Mouse (Mus musculus) heart, embryonic 13.5 days (tissue): Measurements from ENCODE around the gene Fam174b. TPM values are rescaled to one million over a fixed set of nuclear protein-coding genes. Genes with fewer than 3 reads are reported as not detected.

Experiments
- ATAC-seq: fragments of 200-750 bp; cut with Nextera tagmentation; 2 replicates; pipeline ENCODE4 v1.8.0; 2017; ENCODE audit warnings: moderate TSS enrichment; ENCODE audit not compliant: insufficient number of reproducible peaks, low FRiP score, low TSS enrichment; ENCODE audit errors: extremely low read depth
- H3K27ac ChIP-seq: fragments of 300-500 bp; sonication (generic); replicated peaks from 2 replicates; pipeline ENCODE4 v1.5.1; 2015; ENCODE audit warnings: moderate library complexity, mild to moderate bottlenecking, inconsistent platforms
- H3K27me3 ChIP-seq: fragments of 300-500 bp; sonication (generic); replicated peaks from 2 replicates; pipeline ENCODE4 v1.6.1; 2015; ENCODE audit warnings: mild to moderate bottlenecking, inconsistent platforms
- H3K36me3 ChIP-seq: fragments of 300-500 bp; sonication (generic); 2 replicates; pipeline ENCODE4 v1.6.1; 2015; ENCODE audit warnings: mild to moderate bottlenecking, inconsistent platforms
- H3K4me1 ChIP-seq: fragments of 300-500 bp; sonication (generic); 2 replicates; pipeline ENCODE4 v1.6.1; 2015; ENCODE audit warnings: inconsistent platforms
- H3K4me2 ChIP-seq: fragments of 300-500 bp; sonication (generic); 2 replicates; pipeline ENCODE4 v1.6.1; 2015; ENCODE audit warnings: inconsistent platforms, mild to moderate bottlenecking, moderate library complexity
- H3K4me3 ChIP-seq: fragments of 300-500 bp; sonication (generic); 2 replicates; pipeline ENCODE4 v1.5.1; 2015; ENCODE audit warnings: moderate library complexity, mild to moderate bottlenecking, inconsistent platforms
- H3K9ac ChIP-seq: fragments of 300-500 bp; sonication (generic); 2 replicates; pipeline ENCODE4 v1.6.1; 2015; ENCODE audit warnings: inconsistent platforms, mild to moderate bottlenecking, moderate library complexity
- H3K9me3 ChIP-seq: fragments of 300-500 bp; sonication (generic); 2 replicates; pipeline ENCODE4 v1.6.1; 2016; ENCODE audit warnings: inconsistent platforms
- WGBS: fragments of 180-500 bp; shearing (Covaris S2); methylation state at CpG from one replicate; pipeline ENCODE4 v1.1.7; 2015; ENCODE audit warnings: mixed read lengths; 5-methylcytosine and 5-hydroxymethylcytosine counted together
- polyA plus RNA-seq: library from polyadenylated mRNA; unstranded; fragments of >200 nt; fragmentation: Nextera tagmentation; extraction: Ambion mirVana; gene quantifications from 2 replicates; pipeline ENCODE4 v1.2.1, GENCODE M21; 2015

Fam174b gene
- 49.8 and 50.1 TPM in 2 replicates for polyA plus RNA-seq

GRCm38 (mm10) chr7:73740111-73741035, at the start of gene Fam174b:
Gene Fam174b (plus strand): TSS chr7:73740302.
- Histone ChIP-seq H3K36me3 (no peaks in the 10 kb centered on the region), H3K4me3 (peak within 1 kb of the TSS; percentile 73), H3K4me1 (peaks cover 47% of the 10 kb centered on the region), H3K4me2 (peak within 1 kb of the TSS; percentile 99), H3K27me3 (peaks cover 52% of the 10 kb centered on the region), H3K9me3 (no peaks in the 10 kb centered on the region), H3K27ac (peak within 1 kb of the TSS; percentile 66; the same call in 1 of the 2 replicates), H3K9ac (peak within 1 kb of the TSS; percentile 88)
- ATAC-seq: peak; percentile 40; the same call in 1 of the 2 replicates
- WGBS: under 1% methylated on average over 94 of the region's 94 CpGs

DNA sequence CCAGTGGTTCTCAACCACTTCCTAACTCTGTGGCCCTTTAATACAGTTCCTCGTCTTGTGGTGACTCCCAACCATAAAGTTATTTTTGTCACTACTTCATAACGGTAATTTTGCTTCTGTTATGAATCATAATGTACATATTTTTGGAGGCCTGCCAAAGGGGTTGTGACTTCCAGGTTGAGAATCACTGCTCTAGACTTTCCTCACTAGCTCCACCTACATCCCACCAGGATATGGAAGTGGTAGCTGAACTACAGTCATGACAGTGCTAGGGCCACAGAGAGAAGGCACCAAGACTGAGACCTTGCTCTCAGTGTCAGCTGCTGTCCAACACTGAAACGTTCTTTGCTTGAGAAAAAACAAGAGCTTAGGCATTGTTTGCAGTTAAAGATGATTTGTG, 43.0 kb upstream of the Fam174b start:
- WGBS: 47% methylated on average over 3 of the region's 3 CpGs
- H3K36me3 ChIP-seq: no peaks in the 10 kb centered on the region
- no peak overlapping the region for H3K4me2 ChIP-seq
- H3K9ac ChIP-seq: no peak overlapping the region
- no peak for ATAC-seq
- no peak overlapping the region for H3K4me3 ChIP-seq
- H3K9me3 ChIP-seq: no peaks in the 10 kb centered on the region
- no peak overlapping the region for H3K27ac ChIP-seq
- no peaks in the 10 kb centered on the region for H3K27me3 ChIP-seq
- 0 out of 2 replicates have a peak, but pooled peaks cover 5% of the 10 kb centered on the region for H3K4me1 ChIP-seq

GRCm38 (mm10) chr7:73704305-73704704, 35.8 kb upstream of the Fam174b start:
- Histone ChIP-seq H3K4me2 (no peak overlapping the region), H3K4me3 (no peak overlapping the region), H3K4me1 (no peaks in the 10 kb centered on the region), H3K27me3 (0 out of 2 replicates have a peak, but pooled peaks cover 5% of the 10 kb centered on the region), H3K9me3 (no peaks in the 10 kb centered on the region), H3K36me3 (no peaks in the 10 kb centered on the region), H3K9ac (no peak overlapping the region), H3K27ac (no peak overlapping the region)
- no peak for ATAC-seq

DNA sequence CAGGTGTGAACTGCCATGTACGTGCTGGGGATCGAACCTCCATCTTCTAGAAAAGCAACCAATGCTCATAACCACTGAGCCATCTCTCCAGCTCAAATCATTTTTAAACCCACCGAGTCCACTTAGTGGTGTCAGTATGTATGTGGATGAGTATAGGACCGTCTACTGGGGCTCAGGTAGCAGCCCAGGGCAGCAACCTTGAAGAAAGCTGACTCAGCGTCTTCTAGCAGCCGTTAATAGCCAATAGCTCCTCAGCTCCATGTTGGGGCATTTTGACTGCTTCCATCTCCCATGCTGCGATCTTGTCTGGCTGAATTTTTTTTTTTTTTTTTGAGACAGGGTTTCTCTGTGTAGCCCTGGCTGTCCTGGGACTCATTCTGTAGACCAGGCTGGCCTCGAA, 26.6 kb upstream of the Fam174b start:
- Histone ChIP-seq H3K4me3 (no peak overlapping the region), H3K27me3 (peaks cover 25% of the 10 kb centered on the region), H3K9me3 (0 out of 2 replicates have a peak, but pooled peaks cover 6% of the 10 kb centered on the region), H3K9ac (no peak overlapping the region), H3K4me1 (peaks cover 17% of the 10 kb centered on the region), H3K27ac (no peak overlapping the region), H3K36me3 (no peaks in the 10 kb centered on the region), H3K4me2 (no peak overlapping the region)
- ATAC-seq: no peak
- WGBS: 85% methylated on average over 8 of the region's 8 CpGs

- Histone ChIP-seq H3K36me3 (no peaks in the 10 kb centered on the region), H3K9me3 (0 out of 2 replicates have a peak, but pooled peaks cover 6% of the 10 kb centered on the region), H3K9ac (no peak overlapping the region), H3K4me2 (peak overlapping the region; percentile 22; the same call in 1 of the 2 replicates), H3K4me3 (no peak overlapping the region), H3K27ac (no peak overlapping the region), H3K4me1 (peaks cover 32% of the 10 kb centered on the region), H3K27me3 (peaks cover 40% of the 10 kb centered on the region)
- 50% methylated on average over 15 of the region's 15 CpGs for WGBS
- ATAC-seq: no peak; the same call in 1 of the 2 replicates
Observed at GRCm38 (mm10) chr7:73715928-73716749, 24.0 kb upstream of the Fam174b start.

GRCm38 (mm10) chr7:73716841-73717240, 23.3 kb upstream of the Fam174b start:
- H3K4me2 ChIP-seq: no peak overlapping the region
- H3K9me3 ChIP-seq: 0 out of 2 replicates have a peak, but pooled peaks cover 6% of the 10 kb centered on the region
- WGBS: 78% methylated on average over 3 of the region's 3 CpGs
- no peak overlapping the region for H3K9ac ChIP-seq
- no peak overlapping the region for H3K27ac ChIP-seq
- no peaks in the 10 kb centered on the region for H3K36me3 ChIP-seq
- no peak for ATAC-seq
- peaks cover 46% of the 10 kb centered on the region for H3K27me3 ChIP-seq
- no peak overlapping the region for H3K4me3 ChIP-seq
- peaks cover 32% of the 10 kb centered on the region for H3K4me1 ChIP-seq

DNA sequence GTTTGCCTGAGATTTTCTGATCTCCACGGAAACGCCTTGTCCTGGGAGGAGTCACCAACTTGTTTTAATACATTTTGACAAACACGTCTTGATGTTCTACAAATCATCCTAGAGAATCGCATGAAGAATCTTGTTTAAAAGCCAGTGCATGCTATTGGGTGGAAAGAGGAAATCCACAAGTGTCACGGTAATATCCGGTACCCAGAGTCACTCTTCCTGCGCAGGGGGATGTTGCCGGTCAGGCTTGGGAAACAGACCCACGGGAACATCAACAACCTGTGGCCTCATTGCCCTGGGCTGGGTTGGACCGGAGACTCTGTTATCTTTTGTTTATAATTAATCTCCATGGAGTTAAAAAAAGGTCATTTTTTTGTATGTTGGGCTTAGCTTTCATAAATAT, 22.1 kb upstream of the Fam174b start:
- H3K4me2 ChIP-seq: no peak overlapping the region
- WGBS: 49% methylated on average over 10 of the region's 10 CpGs

GRCm38 (mm10) chr7:73718497-73719007, 21.6 kb upstream of the Fam174b start:
- Histone ChIP-seq H3K27ac (0 out of 2 replicates have a peak overlapping the region, but pooled peaks have one; percentile 12), H3K27me3 (peaks cover 44% of the 10 kb centered on the region), H3K36me3 (no peaks in the 10 kb centered on the region), H3K9me3 (0 out of 2 replicates have a peak, but pooled peaks cover 6% of the 10 kb centered on the region), H3K4me2 (no peak overlapping the region), H3K4me1 (peaks cover 38% of the 10 kb centered on the region), H3K9ac (no peak overlapping the region), H3K4me3 (no peak overlapping the region)
- WGBS: 34% methylated on average over 5 of the region's 5 CpGs
- ATAC-seq: no peak

More for the DNA sequence above, 22.1 kb upstream of the Fam174b start:
- Histone ChIP-seq H3K9ac (no peak overlapping the region), H3K36me3 (no peaks in the 10 kb centered on the region), H3K4me3 (no peak overlapping the region), H3K4me1 (peaks cover 34% of the 10 kb centered on the region), H3K9me3 (0 out of 2 replicates have a peak, but pooled peaks cover 6% of the 10 kb centered on the region), H3K27me3 (peaks cover 43% of the 10 kb centered on the region), H3K27ac (0 out of 2 replicates have a peak overlapping the region, but pooled peaks have one; percentile 12)
- ATAC-seq: no peak

DNA sequence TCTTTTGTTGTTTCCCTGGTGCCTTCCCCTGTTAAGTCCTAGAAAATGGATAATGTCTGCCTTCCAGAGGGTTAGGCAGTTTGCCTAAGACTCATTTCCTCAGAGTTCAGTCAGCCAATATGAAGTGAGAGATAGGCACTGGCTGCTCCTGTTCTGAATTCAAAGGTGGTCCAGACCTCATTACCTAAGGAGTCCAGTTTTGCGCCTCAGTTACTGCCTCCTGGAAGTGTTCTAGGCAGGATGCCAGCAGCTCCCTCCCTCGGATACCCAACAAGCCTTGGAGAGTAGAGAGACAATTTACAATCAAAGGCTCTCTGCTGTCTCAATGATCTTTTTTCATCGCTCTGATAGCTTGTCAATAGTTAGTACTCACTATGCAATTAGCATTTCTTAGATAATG, 19.1 kb upstream of the Fam174b start:
- H3K9ac ChIP-seq: no peak overlapping the region
- no peak overlapping the region for H3K4me3 ChIP-seq
- H3K27me3 ChIP-seq: peaks cover 32% of the 10 kb centered on the region
- 49% methylated on average over 3 of the region's 3 CpGs for WGBS
- H3K4me1 ChIP-seq: peaks cover 38% of the 10 kb centered on the region
- no peak overlapping the region for H3K4me2 ChIP-seq
- no peaks in the 10 kb centered on the region for H3K36me3 ChIP-seq
- ATAC-seq: no peak
- no peak overlapping the region for H3K27ac ChIP-seq
- H3K9me3 ChIP-seq: peaks cover 8% of the 10 kb centered on the region; the same call in 1 of the 2 replicates

DNA sequence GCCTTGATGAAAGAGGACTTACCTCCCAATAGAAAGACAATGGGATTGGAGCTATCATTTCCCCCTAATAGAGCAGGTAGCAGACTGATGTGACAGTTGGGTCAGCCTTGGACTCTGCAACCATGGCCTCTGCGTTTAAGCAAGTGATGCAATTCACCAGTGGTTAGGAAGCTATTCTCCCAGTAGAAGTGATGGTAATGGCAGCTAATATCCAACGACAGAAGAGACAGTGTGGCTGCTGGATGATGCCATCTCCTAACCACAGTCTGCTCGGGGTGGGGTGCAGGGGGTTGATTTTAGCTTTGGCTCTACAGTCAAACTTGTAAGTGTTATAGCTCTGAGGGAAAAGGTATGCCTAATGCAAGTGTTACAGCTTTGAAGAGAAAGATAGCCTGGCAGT, 18.3 kb upstream of the Fam174b start:
- no peak overlapping the region for H3K27ac ChIP-seq
- peaks cover 33% of the 10 kb centered on the region for H3K4me1 ChIP-seq
- no peaks in the 10 kb centered on the region for H3K36me3 ChIP-seq
- H3K9ac ChIP-seq: no peak overlapping the region
- no peak overlapping the region for H3K4me3 ChIP-seq
- ATAC-seq: no peak
- no peak overlapping the region for H3K4me2 ChIP-seq
- 71% methylated on average over 3 of the region's 3 CpGs for WGBS
- peaks cover 32% of the 10 kb centered on the region for H3K27me3 ChIP-seq
- peaks cover 11% of the 10 kb centered on the region; the same call in 1 of the 2 replicates for H3K9me3 ChIP-seq

DNA sequence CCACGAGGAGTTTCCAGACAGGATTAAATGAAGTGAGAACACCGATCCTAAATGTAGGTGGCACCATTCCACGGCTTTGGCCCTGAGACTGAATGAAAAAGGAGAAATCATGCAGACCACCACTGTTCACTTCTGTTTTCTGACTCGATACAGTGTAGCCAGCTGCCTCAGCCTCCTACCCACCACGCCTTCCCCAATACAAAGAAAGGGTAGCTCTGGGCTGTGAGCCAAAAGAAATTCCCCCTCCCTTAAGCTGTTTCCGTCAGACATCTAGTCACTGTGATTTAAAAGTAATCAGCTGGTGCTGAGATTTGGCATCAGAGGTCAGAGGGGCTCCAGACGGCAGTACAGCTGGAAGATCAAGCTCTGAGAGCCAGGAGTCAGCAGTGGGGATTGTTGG, 10.2 kb upstream of the Fam174b start:
- WGBS: 31% methylated on average over 7 of the region's 7 CpGs
- no peak for ATAC-seq
- Histone ChIP-seq H3K4me2 (no peak overlapping the region), H3K27ac (peak overlapping the region; percentile 28; the same call in 1 of the 2 replicates), H3K27me3 (peaks cover 20% of the 10 kb centered on the region; the same call in 1 of the 2 replicates), H3K9ac (no peak overlapping the region), H3K4me1 (peaks cover 13% of the 10 kb centered on the region), H3K36me3 (no peaks in the 10 kb centered on the region), H3K9me3 (peaks cover 9% of the 10 kb centered on the region), H3K4me3 (no peak overlapping the region)
